Mouse (Mus musculus): ENCODE data around the gene Slc39a8. TPM values are rescaled to one million over a fixed set of nuclear protein-coding genes. Genes with fewer than 3 reads are reported as not detected.

The Slc39a8 gene
- polyA plus RNA-seq, 1 experiment from 2014 or later, result 15.2 TPM

- WGBS, result 69% methylated on average over 2 of the region's 2 CpGs
- Histone ChIP-seq H3K9me3 (replicated peaks) (no peaks in the 10 kb centered on the region), H3K4me2 (replicated peaks) (no peak overlapping the region), H3K27ac (replicated peaks) (no peak overlapping the region), H3K9ac (no peak overlapping the region), H3K4me1 (no peaks in the 10 kb centered on the region), H3K4me3 (replicated peaks) (no peak overlapping the region), H3K27me3 (no peaks in the 10 kb centered on the region), H3K36me3 (no peaks in the 10 kb centered on the region)
- ATAC-seq (ENCODE audit: insufficient number of reproducible peaks, low FRiP score, low TSS enrichment, low read depth), result no peak
Observed at GRCm38 (mm10) chr3:135851607-135852006, 26.5 kb downstream of the Slc39a8 start.

- H3K4me1 ChIP-seq, result no peaks in the 10 kb centered on the region
- H3K4me2 ChIP-seq (replicated peaks), result no peak overlapping the region
- H3K9me3 ChIP-seq (replicated peaks), result no peaks in the 10 kb centered on the region
- no peak overlapping the region for H3K4me3 ChIP-seq (replicated peaks)
- 81% methylated on average over 10 of the region's 10 CpGs for WGBS
- H3K9ac ChIP-seq, result no peak overlapping the region
- no peaks in the 10 kb centered on the region for H3K36me3 ChIP-seq
- no peaks in the 10 kb centered on the region for H3K27me3 ChIP-seq
- ATAC-seq (ENCODE audit: insufficient number of reproducible peaks, low FRiP score, low TSS enrichment, low read depth), result no peak
- H3K27ac ChIP-seq (replicated peaks), result no peak overlapping the region
Observed at GRCm38 (mm10) chr3:135853604-135854297, 28.7 kb downstream of the Slc39a8 start.

GRCm38 (mm10) chr3:135854298-135854984, 29.4 kb downstream of the Slc39a8 start:
- H3K27me3 ChIP-seq, result no peaks in the 10 kb centered on the region

GRCm38 (mm10) chr3:135854985-135855340, 29.9 kb downstream of the Slc39a8 start:
- no peak overlapping the region for H3K9ac ChIP-seq
- 71% methylated on average over 6 of the region's 6 CpGs for WGBS
- H3K27ac ChIP-seq (replicated peaks), result no peak overlapping the region
- no peaks in the 10 kb centered on the region for H3K4me1 ChIP-seq
- H3K4me2 ChIP-seq (replicated peaks), result no peak overlapping the region
- no peaks in the 10 kb centered on the region for H3K36me3 ChIP-seq
- no peak overlapping the region for H3K4me3 ChIP-seq (replicated peaks)
- no peak for ATAC-seq (ENCODE audit: insufficient number of reproducible peaks, low FRiP score, low TSS enrichment, low read depth)
- no peaks in the 10 kb centered on the region for H3K9me3 ChIP-seq (replicated peaks)
- H3K27me3 ChIP-seq, result no peaks in the 10 kb centered on the region

More at GRCm38 (mm10) chr3:135854298-135854984, 29.4 kb downstream of the Slc39a8 start:
- 79% methylated on average over 14 of the region's 14 CpGs for WGBS
- Histone ChIP-seq H3K4me1 (no peaks in the 10 kb centered on the region), H3K36me3 (no peaks in the 10 kb centered on the region), H3K9me3 (replicated peaks) (no peaks in the 10 kb centered on the region), H3K4me3 (replicated peaks) (no peak overlapping the region), H3K4me2 (replicated peaks) (no peak overlapping the region), H3K27ac (replicated peaks) (no peak overlapping the region), H3K9ac (no peak overlapping the region)
- ATAC-seq (ENCODE audit: insufficient number of reproducible peaks, low FRiP score, low TSS enrichment, low read depth), result no peak

GRCm38 (mm10) chr3:135856303-135856702, 31.2 kb downstream of the Slc39a8 start:
- Histone ChIP-seq H3K36me3 (no peaks in the 10 kb centered on the region), H3K27ac (replicated peaks) (no peak overlapping the region), H3K27me3 (no peaks in the 10 kb centered on the region), H3K4me1 (no peaks in the 10 kb centered on the region), H3K4me3 (replicated peaks) (no peak overlapping the region), H3K4me2 (replicated peaks) (no peak overlapping the region), H3K9ac (no peak overlapping the region), H3K9me3 (replicated peaks) (no peaks in the 10 kb centered on the region)
- ATAC-seq (ENCODE audit: insufficient number of reproducible peaks, low FRiP score, low TSS enrichment, low read depth), result no peak
- WGBS, result 50% methylated on average over 1 of the region's 1 CpGs

GRCm38 (mm10) chr3:135857134-135857533, 32.1 kb downstream of the Slc39a8 start:
- 16% methylated on average over 5 of the region's 5 CpGs for WGBS

GRCm38 (mm10) chr3:135859431-135859830, 34.4 kb downstream of the Slc39a8 start:
- Histone ChIP-seq H3K36me3 (no peaks in the 10 kb centered on the region), H3K27me3 (no peaks in the 10 kb centered on the region), H3K4me2 (replicated peaks) (no peak overlapping the region), H3K9me3 (replicated peaks) (no peaks in the 10 kb centered on the region), H3K27ac (replicated peaks) (no peak overlapping the region), H3K4me3 (replicated peaks) (no peak overlapping the region), H3K4me1 (no peaks in the 10 kb centered on the region), H3K9ac (no peak overlapping the region)
- no peak for ATAC-seq (ENCODE audit: insufficient number of reproducible peaks, low FRiP score, low TSS enrichment, low read depth)
- 71% methylated on average over 5 of the region's 5 CpGs for whole genome bisulfite sequencing

More at GRCm38 (mm10) chr3:135857134-135857533, 32.1 kb downstream of the Slc39a8 start:
- no peaks in the 10 kb centered on the region for H3K36me3 ChIP-seq
- H3K27ac ChIP-seq (replicated peaks), result no peak overlapping the region
- H3K9me3 ChIP-seq (replicated peaks), result no peaks in the 10 kb centered on the region
- H3K4me1 ChIP-seq, result no peaks in the 10 kb centered on the region
- ATAC-seq (ENCODE audit: insufficient number of reproducible peaks, low FRiP score, low TSS enrichment, low read depth), result peak; percentile 51; the same call in 1 of the 2 replicates
- H3K27me3 ChIP-seq, result no peaks in the 10 kb centered on the region
- no peak overlapping the region for H3K4me2 ChIP-seq (replicated peaks)
- no peak overlapping the region for H3K4me3 ChIP-seq (replicated peaks)
- H3K9ac ChIP-seq, result no peak overlapping the region

- H3K4me2 ChIP-seq (replicated peaks), result no peak overlapping the region
- 56% methylated on average over 9 of the region's 9 CpGs for WGBS
- H3K4me3 ChIP-seq (replicated peaks), result no peak overlapping the region
- ATAC-seq (ENCODE audit: insufficient number of reproducible peaks, low FRiP score, low TSS enrichment, low read depth), result no peak
- no peaks in the 10 kb centered on the region for H3K27me3 ChIP-seq
- no peak overlapping the region for H3K27ac ChIP-seq (replicated peaks)
- no peak overlapping the region for H3K9ac ChIP-seq
- H3K36me3 ChIP-seq, result no peaks in the 10 kb centered on the region
- H3K9me3 ChIP-seq (replicated peaks), result no peaks in the 10 kb centered on the region
- H3K4me1 ChIP-seq, result no peaks in the 10 kb centered on the region
Observed at GRCm38 (mm10) chr3:135862804-135863203, 37.7 kb downstream of the Slc39a8 start.

GRCm38 (mm10) chr3:135869041-135869440, 44.0 kb downstream of the Slc39a8 start:
- H3K4me1 ChIP-seq, result no peaks in the 10 kb centered on the region
- no peaks in the 10 kb centered on the region for H3K9me3 ChIP-seq (replicated peaks)
- WGBS, result 83% methylated on average over 4 of the region's 4 CpGs
- no peak overlapping the region for H3K9ac ChIP-seq
- H3K27ac ChIP-seq (replicated peaks), result no peak overlapping the region
- ATAC-seq (ENCODE audit: insufficient number of reproducible peaks, low FRiP score, low TSS enrichment, low read depth), result no peak
- no peak overlapping the region for H3K4me2 ChIP-seq (replicated peaks)
- no peaks in the 10 kb centered on the region for H3K36me3 ChIP-seq
- H3K27me3 ChIP-seq, result no peaks in the 10 kb centered on the region
- H3K4me3 ChIP-seq (replicated peaks), result no peak overlapping the region

- WGBS, result 80% methylated on average over 5 of the region's 5 CpGs
- H3K27ac ChIP-seq (replicated peaks), result no peak overlapping the region
- no peak overlapping the region for H3K9ac ChIP-seq
- H3K27me3 ChIP-seq, result no peaks in the 10 kb centered on the region
- no peaks in the 10 kb centered on the region for H3K36me3 ChIP-seq
- no peaks in the 10 kb centered on the region for H3K9me3 ChIP-seq (replicated peaks)
- no peak overlapping the region for H3K4me3 ChIP-seq (replicated peaks)
- no peak for ATAC-seq (ENCODE audit: insufficient number of reproducible peaks, low FRiP score, low TSS enrichment, low read depth)
- no peaks in the 10 kb centered on the region for H3K4me1 ChIP-seq
- no peak overlapping the region for H3K4me2 ChIP-seq (replicated peaks)
Observed at GRCm38 (mm10) chr3:135872325-135872724, 47.2 kb downstream of the Slc39a8 start.

GRCm38 (mm10) chr3:135873596-135873995, 48.5 kb downstream of the Slc39a8 start:
- no peak overlapping the region for H3K27ac ChIP-seq (replicated peaks)
- H3K36me3 ChIP-seq, result no peaks in the 10 kb centered on the region
- no peaks in the 10 kb centered on the region for H3K4me1 ChIP-seq
- no peak overlapping the region for H3K9ac ChIP-seq
- H3K27me3 ChIP-seq, result no peaks in the 10 kb centered on the region
- WGBS, result 73% methylated on average over 3 of the region's 3 CpGs
- no peaks in the 10 kb centered on the region for H3K9me3 ChIP-seq (replicated peaks)
- H3K4me2 ChIP-seq (replicated peaks), result no peak overlapping the region
- no peak for ATAC-seq (ENCODE audit: insufficient number of reproducible peaks, low FRiP score, low TSS enrichment, low read depth)
- H3K4me3 ChIP-seq (replicated peaks), result no peak overlapping the region

- WGBS, result 86% methylated on average over 6 of the region's 6 CpGs
- Histone ChIP-seq H3K4me2 (replicated peaks) (no peak overlapping the region), H3K9ac (no peak overlapping the region), H3K27ac (replicated peaks) (no peak overlapping the region), H3K4me1 (no peaks in the 10 kb centered on the region), H3K9me3 (replicated peaks) (no peaks in the 10 kb centered on the region), H3K4me3 (replicated peaks) (no peak overlapping the region), H3K36me3 (no peaks in the 10 kb centered on the region), H3K27me3 (no peaks in the 10 kb centered on the region)
- ATAC-seq (ENCODE audit: insufficient number of reproducible peaks, low FRiP score, low TSS enrichment, low read depth), result no peak
Observed at GRCm38 (mm10) chr3:135878048-135878447, 53.0 kb downstream of the Slc39a8 start.

Data from embryonic facial prominence, embryonic 15.5 days (tissue).